Mouse (Mus musculus): ENCODE data around the gene Tnpo2. TPM values are rescaled to one million over a fixed set of nuclear protein-coding genes. Genes with fewer than 3 reads are reported as not detected.
A peak's percentile ranks its signal among the peaks of the same experiment; 100 is the strongest.
"Not testable (repeated sequence)": the region's sequence is repeated elsewhere in the genome, so short reads cannot be mapped to it uniquely, and the experiment has no call there.

The Tnpo2 gene
- total RNA-seq, 2 experiments from 2014 or later: 56.6 to 59.7 TPM

DNA sequence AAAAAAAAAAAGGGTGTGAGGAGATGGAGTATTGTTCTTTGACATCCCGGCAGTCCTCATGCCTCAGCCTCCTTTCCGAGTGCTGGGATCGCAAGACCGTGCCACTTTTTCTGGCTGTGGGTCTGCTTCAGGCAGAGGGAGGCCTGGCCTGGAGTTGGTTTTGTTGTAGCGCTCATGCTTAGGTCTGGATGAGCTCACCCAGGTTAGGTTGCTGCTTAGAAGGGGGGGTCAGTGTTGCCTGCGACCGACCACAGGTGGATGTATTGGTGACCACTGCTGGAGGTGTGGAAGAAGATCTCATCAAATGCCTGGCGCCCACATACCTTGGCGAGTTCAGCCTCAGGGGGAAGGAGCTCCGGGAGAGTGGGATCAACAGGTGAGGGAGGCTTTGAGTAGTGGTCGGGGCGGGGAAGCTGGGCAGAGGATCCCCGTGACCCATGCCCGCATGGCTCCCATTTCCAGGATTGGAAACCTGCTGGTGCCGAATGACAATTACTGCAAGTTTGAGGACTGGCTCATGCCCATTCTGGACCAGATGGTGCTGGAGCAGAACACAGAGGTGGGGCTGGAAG is 36.4 kb downstream of the Tnpo2 start:
- no peak for DNase-seq

DNA sequence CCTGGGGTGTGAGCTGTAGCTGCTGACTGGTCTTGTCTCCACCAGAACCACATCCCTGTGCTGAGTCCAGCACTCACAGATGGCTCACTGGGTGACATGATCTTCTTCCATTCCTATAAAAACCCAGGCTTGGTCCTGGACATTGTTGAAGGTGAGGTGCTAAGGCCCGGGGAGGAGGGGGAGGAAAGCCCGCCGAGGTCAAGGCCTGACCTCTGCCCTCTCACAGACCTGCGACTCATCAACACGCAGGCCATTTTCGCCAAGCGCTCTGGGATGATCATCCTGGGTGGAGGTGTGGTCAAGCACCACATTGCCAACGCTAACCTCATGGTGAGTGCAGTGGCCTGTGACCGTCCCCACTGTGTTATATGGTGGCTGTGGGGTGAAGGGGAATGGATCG is 37.5 kb downstream of the Tnpo2 start:
- DNase-seq: no peak

DNA sequence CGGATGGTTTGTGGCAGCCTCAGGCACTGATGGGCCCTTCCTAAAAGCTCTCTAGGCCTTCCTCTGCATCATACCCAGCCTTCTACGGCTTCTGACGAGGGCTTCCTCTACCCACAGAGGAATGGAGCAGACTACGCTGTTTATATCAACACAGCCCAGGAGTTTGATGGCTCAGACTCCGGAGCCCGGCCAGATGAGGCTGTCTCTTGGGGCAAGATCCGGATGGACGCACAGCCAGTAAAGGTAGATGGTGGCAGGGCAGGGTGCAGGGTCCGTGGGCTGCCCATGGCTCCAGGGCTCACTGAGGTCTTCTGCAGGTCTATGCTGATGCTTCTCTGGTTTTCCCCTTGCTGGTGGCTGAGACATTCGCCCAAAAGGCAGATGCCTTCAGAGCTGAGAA is 37.9 kb downstream of the Tnpo2 start:
- no peak for DNase-seq

DNA sequence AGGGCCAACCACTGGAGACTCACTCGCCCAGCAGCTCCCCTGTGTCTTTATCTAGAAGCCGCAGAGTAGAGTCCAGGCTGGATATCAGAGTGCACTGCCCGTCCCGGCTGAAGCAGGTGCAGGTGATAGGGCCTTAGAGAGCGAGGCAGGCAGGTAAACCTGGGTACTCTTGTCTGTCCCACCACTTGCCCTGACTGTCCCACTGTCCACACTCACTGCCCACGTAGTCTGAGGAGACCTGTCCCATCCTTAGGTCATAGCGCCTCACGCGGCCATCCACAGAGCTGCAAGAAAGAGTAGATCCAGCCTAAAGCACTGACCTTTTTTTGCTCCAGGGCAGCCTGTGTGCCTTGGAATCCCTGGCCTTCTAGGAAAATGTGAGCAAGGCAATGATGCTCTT is 39.3 kb downstream of the Tnpo2 start:
- peak; percentile 53 for DNase-seq

DNA sequence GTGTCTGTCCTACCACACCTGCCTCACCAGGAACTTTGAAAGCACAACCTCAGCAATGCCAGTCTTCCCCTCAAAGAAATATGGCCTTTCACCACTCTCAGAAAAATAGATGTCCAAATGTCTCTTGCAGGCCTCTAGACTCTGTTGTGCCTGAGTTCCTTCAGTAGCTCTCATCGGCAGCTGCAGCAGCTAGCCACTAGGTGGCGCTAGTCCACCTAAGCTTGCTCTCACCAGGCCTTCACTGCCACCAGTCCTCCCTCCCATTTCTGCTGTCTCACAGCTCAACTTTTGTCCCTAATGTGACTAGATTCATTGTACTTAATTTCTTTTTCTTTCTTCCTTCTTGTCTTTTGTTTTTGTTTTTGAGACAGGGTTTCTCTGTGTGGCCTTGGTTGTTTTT is 40.3 kb downstream of the Tnpo2 start:
- peak; percentile 85 for DNase-seq

DNA sequence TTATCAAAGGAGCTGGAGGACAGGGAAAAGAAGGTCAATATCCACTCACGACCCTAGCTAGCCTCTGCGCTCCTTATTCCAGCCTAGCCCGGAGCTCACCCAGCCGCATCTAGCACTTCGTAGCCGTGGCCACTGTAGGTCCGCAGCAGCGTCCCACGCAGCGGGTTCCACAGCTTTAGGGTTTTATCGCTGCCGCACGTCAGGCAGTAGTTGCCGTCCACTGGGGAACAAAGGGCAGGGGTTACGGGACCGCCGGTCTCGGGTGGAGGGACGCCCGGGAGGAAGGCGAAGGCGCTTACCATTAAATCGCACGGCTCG is 43.5 kb downstream of the Tnpo2 start:
- DNase-seq: no peak

DNA sequence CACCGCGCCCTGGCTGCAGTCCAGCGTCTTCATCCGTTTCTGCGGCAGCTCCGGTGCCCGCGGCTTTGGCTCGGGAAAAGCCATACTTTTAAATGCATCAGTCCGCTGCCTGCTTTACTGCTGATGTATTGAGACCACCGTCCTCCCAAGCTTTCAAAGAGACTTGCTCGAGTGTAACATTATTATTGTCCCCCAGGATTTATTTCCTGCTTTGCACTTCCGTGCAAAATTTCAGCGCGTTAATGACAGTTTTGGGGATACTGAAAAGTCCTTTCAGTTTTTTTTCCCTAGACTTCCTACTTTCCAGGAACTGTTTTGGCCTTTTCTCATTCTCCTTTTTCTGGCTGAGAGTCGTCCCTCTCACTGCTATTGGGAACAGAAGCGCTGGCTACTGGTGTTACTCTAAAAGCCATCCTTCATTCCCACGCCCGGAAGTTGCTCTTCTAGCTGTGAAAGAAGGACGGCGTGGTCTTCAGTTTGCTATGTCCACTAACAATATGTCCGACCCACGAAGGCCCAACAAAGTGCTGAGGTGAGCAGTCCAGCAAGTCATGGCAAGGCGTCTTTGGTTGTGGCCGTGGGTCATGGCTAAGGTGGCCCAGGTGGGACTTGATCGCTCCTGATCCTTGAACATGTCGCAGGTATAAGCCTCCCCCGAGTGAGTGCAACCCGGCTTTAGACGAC is 44.0 kb downstream of the Tnpo2 start, which contains the start of gene Wdr83os:
TSS of gene Wdr83os (plus strand) at position 209 of the 684 bp plus-strand sequence.
- DNase-seq: peak; percentile 65

DNA sequence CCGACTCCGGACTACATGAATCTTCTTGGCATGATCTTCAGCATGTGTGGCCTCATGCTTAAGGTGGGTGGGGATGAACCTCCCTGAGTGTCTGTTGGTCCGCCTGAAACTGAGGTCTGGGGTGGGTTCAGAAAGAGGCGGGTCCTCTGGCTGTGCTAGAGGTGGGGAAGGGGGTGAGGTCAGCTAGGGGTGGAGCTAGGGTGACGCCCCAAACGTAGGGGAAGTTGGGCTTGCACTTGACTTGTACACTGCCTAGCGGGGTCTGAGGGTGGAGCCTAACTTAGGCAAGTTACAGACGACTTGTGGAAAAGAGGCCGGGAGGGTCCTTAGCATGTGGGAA is 44.5 kb downstream of the Tnpo2 start, which contains the start of gene Wdr83:
TSS of gene Wdr83 (minus strand) at position 91 of the 340 bp plus-strand sequence.
- peak; percentile 54 for DNase-seq

DNA sequence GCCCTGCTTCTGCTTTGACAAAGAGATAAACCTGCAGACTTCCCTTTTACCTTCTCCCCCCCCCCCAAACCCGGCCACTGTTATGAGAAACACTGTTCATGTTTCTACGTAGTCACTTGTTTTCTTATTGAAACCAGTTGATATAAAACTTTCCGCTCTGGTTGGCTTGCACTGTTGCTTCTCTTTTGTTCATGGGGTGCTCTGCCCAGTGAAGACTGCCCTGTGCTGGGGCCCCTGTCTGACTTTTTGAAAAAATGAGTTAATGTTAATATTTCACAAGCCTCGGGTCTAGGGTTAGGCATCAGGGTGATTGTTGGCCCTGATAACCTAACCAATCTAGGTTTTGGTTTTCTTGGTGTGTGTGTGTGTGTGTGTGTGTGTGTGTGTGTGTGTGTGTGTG is 45.5 kb downstream of the Tnpo2 start:
- DNase-seq: not testable (repeated sequence)

DNA sequence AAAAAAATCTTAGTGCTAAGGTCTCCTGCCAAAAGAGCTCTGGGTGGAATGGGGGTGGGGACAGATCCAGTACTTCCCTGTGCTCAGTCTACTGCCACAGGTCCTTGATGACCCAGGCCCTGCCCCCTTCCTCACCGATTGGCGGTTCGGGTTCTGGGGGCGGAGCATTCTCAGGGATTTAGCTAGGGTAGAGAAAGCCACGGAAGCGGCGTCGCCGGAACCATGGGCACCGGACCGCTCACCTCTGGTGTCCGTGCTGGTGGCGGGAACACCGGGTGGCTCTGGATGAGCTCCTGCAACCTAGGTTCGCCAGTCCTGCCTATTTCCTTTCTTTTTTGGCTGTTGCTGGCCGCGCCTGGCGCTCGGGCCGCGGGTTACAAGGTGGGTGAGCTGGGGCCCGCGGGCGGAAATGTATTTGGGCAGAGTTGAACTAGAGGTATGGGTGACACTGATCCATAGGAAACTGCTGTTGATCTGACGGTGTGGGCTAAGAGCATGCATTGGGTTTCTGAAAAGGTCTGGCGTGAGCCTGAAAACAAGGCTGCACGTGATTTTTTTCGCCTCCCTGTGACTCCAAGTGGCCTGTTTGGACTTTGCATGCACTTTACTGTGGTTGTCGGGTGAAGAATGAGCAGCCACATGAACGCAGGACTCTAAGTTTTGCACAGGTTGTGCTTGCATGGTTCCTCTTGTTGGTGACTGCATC is 46.5 kb downstream of the Tnpo2 start, which contains the start of gene Man2b1:
TSS of gene Man2b1 (plus strand) at position 163 of the 706 bp plus-strand sequence.
- peak; percentile 94 for DNase-seq

DNA sequence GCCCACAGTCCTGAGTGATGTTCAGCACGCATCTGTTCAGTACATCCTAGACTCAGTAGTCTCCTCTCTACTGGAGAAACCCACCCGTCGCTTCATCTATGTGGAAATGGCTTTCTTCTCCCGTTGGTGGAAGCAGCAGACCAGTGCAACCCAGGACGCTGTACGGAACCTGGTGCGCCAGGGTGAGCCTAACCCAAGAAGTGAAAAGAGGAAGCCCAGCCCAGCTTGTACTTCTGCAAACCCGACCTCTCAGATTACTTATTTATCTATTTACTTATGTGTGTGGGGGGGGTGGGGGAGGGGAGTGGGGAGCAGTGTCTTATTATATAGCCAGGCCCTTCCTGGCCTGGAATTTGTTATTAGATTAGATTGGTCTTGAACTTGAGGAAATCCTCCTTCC is 47.9 kb downstream of the Tnpo2 start:
- DNase-seq: no peak

DNA sequence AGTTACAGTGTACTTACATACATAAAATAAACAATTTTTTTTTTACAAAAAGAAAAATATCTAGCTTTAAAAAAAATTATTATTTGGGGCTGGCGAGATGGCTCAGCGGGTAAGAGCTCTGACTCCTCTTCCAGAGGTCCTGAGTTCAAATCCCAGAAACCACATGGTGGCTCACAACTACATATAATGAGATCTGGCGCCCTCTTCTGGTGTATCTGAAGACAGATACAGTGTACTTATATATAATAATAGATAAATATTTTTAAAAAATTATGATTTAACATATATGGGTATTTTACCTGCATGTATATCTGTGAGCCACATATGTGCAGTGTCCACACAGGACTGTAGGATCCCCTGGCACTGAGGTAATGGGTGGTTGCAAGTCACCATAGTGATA is 49.5 kb downstream of the Tnpo2 start:
- no peak for DNase-seq

DNA sequence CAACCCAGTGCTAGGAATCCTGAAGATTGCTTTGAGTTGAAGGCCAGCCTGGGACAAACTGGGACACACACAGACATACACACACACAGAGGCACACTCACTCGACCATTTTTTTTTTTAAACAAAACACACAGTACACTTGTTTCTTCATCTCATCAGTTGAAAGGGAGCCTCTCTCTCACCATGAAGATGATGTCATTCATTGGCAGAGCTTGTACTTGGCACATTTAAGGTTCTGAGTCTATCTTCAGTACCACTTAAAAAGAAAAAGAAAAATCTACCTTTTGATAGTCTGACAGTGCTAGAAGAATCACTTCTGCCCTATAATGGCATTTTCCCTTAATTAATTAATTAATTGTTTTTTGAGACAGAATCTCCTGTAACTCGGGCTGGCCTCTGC is 52.1 kb downstream of the Tnpo2 start:
- no peak for DNase-seq

DNA sequence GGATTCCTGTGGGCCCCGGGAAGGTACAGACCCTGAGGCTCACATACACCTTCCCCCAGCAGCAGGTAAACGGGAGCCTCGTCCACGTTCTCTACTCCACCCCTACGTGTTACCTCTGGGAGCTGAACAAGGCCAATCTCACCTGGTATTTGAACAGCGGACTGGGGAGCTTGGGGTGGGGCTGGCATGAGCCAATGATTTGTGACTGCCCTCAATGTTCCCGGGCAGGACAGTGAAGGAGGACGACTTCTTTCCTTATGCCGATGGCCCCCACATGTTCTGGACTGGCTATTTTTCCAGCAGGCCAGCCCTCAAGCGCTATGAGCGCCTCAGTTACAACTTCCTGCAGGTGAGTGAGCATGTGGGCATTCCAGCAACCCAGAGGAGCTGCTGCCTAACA is 54.1 kb downstream of the Tnpo2 start:
- DNase-seq: no peak

DNA sequence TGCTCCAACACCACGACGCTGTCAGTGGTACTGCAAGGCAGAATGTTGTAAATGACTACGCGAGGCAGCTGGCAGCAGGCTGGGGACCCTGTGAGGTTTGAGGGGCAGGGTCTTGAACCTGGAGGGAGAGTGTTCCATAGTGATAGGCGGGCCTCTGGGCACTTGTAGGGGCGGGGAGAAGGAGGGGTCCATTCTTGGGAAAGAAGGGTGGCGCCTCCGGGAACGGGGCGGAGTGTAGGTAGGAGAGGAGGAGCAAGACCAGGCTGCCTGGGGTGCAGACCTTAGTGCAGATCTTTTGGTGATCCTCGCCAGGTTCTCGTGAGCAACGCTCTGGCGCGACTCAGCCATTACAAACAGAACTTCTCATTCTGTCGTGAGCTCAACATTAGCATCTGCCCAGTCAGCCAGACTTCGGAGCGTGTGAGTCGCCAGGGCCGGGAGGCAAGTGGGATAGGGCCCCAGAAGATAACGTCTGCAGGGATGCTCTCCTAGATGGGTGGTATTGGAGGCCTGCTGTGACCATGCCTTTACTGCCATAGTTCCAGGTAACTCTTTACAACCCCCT is 54.9 kb downstream of the Tnpo2 start:
- no peak for DNase-seq

DNA sequence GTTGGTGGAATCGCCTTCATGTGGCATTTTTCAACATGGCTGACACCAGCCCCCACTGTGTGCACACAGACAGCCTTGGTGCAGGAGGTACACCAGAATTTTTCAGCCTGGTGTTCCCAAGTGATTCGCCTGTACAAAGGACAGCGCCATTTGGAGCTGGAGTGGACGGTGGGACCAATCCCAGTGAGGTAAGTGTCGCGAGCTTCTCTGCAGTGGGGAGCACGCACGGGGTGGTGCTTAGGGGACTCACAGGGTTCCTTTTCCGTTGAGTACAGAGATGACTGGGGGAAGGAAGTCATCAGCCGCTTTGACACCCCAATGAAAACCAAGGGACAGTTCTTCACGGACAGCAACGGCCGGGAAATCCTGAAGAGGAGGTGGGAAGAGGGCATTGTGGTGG is 58.3 kb downstream of the Tnpo2 start:
- DNase-seq: no peak

DNA sequence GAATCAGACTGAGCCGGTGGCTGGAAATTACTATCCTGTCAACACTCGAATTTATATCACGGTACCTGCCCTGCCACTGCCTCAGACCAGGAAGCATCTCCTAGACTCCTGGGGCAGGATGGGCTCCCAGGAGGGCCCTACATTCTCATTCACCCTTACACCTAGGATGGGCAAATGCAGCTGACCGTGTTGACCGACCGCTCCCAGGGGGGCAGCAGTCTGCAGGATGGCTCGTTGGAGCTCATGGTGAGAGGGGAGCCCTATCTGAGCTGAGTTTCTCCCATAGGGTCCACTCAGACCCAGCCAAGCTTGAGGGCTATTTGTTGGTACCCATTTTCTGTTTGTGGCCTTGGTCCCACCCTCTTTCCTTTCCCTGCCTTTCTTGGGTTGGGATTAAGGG is 58.9 kb downstream of the Tnpo2 start:
- DNase-seq: no peak

DNA sequence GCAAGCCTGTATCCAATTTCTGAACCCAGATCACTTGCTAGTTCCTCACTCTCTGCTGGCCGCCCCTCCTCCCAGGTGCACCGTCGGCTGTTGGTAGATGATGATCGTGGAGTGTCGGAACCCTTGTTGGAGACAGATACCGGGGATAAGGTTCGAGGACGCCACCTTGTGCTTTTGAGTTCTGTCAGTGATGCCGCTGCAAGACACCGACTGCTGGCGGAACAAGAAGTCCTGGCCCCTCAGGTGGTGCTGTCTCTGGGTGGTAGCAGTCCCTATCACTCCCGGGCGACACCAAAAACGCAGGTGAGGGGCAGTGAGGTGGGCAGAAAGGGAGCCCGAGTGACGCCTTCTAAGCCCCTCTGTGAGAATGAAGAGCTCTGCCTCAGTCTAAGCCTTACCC is 59.5 kb downstream of the Tnpo2 start:
- no peak for DNase-seq

DNA sequence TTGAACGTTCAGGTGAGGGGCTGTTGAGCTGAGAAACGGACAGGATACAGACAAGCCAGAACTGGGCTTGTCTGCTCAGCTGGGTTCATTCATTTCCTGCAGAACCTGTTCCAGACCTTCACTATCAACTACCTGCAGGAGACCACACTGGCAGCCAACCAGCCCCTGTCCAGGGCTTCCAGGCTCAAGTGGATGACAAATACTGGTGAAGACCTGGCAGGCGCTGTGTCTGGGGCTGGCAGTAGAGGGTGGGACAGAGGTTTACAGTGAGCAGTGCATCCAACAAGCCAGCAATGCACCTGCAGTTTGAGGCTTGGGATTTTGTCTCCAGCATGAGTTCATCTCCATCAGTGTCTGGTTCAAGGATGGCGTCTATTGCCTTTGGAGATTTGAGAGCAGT is 60.1 kb downstream of the Tnpo2 start:
- no peak for DNase-seq

DNA sequence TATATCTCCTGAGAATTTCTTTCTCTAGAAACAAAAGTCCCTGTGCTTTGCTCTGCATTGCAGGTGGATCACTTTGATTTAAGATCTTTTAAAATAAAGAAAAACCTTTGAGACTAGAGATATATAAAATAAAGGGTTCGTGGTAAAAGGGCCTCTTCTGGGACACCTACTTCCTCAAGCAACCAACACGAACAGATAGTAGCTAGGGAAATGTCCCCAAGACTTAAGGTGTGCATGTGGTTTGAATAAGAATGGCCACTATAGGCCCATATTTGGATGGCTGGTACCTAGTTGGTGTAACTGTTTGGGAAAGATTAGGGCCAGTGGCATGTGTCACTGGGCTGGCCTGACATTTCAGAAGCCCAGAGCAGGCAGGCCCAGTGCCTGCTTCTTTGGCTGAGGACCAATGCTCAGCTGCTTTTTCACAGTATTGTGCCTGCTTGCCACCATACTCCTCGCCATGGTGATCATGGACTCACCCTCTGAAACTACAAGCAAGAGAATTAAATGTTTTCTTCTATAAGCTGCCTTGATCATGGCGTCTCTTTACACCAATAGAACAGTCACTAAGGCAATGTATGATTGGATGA is 63.5 kb downstream of the Tnpo2 start:
- no peak for DNase-seq

Data from adrenal gland, postnatal 10 days (tissue).